Mouse (Mus musculus): ENCODE data around the gene Selenbp1.
"Not testable (repeated sequence)": the region's sequence is repeated elsewhere in the genome, so short reads cannot be mapped to it uniquely, and the experiment has no call there.

Gene Selenbp1

DNA sequence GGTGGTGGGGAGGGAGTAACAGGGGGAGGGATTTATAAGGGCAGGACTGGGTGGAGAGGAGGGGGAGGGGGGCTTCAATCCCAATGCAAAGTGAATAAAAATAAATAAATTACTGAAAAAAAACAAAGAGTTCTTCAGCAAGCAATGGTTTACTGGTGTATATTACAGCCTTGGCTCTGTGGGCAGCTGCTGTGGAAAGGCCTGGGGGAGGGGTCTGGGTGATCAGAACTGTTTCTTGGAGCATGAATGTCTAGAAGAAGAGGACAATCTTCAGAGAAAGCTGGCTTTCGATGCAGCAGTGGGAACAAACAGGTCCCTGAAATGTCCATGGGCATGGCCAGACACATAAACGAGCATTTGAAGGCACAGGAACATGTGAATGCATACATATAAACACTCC lies 577 bp upstream of the Selenbp1 start:
- in situ Hi-C loops (cut with MboI; ENCODE audit: low sequenced_read_pairs) = not testable (repeated sequence)

DNA sequence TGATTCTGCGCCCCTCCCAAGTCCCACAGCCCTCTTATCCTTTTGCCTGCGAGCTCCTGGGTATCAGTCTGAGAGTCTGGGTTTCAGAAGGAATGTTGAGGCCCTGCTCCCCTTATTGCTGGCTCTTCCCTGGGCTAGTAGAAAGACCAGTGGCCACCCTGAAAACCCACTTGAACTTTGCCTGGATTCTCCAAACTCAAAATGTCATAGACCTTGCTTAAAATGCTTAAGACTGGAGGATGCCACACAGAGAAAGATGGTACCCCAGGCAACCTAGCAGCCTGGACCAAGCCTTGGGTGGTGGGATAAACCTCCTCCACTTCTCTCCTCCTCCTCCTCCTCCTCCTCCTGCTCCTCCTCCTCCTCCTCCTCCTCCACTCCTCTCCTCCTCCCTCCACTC lies 748 bp downstream of the Selenbp1 start:
- in situ Hi-C loops (cut with MboI; ENCODE audit: low sequenced_read_pairs) = not testable (repeated sequence)

DNA sequence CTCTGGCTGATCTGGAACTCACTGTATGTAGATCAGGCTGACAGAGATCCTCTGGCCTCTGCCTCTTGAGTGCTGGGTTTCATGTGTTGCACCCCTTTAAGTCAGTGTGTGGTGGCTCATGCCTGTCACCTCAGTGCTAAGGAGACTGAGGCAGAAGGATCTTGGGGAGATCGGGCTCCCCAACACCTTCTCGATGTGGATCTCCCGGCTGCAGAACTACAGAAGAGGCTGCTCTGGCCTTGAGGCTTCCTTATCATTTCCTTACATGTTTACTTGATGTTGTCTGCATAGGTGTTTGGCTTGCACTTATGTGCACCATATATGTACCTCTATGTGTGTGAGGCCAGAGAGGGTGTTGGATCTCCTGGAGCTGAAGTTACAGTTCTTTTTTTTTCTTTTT lies 1.7 kb downstream of the Selenbp1 start:
- in situ Hi-C loops (cut with MboI; ENCODE audit: low sequenced_read_pairs) = not testable (repeated sequence)

DNA sequence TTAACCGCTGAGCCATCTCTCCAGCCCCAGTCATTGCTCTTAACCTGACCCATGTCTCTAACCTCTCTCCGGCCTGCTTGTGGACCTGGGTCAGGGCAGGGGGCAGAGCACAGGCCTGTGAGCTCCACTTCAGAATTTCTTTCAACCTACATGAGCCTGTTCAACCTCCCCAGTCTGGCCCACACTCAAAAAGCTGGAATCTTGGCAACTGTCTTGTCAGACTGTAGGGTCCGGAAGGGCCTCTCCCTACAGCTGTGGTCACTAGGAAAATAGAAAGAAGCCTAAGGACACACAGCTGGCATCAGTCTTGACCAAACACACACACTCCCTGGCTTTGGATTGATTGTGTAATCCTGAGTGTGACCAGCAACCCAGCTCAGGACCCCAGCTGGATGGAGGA lies 2.5 kb downstream of the Selenbp1 start:
- in situ Hi-C loops (cut with MboI; ENCODE audit: low sequenced_read_pairs) = not testable (repeated sequence)

DNA sequence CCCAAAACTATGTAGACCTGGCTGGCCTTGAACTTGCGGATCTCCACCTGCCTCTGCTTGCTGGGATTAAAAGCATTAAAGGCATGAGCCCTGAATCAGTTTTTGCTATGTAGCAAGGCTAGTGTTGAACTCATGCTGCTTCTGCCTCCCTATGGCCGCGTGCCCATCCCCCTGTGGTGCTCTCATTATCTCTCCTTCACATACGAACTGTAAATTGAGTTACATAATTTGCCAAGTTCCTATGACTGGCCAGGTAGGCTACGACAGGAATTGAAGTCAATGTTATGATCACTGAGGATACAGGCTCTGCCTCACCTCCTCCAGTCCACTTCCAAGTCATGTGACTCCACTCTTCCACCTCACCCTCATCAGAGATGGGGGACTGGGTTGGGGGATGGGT lies 3.3 kb downstream of the Selenbp1 start:
- in situ Hi-C loops (cut with MboI; ENCODE audit: low sequenced_read_pairs) = not testable (repeated sequence)

DNA sequence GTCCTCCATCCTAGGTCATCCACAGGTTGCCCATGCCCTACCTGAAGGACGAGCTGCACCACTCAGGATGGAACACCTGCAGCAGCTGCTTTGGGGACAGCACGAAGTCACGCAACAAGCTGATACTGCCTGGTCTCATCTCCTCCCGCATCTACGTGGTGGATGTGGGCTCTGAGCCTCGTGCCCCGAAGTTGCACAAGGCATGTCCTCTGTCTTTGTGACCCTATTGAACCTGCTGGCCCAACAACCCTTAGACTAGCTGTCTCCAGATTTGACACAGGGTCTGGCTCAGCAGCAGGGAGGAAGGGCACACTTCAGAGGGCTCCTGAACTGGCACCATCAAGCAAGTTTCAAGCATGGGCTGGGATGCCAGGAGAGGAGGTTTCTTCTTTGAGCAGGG lies 4.3 kb downstream of the Selenbp1 start:
- in situ Hi-C loops (cut with MboI; ENCODE audit: low sequenced_read_pairs) = not testable (repeated sequence)

DNA sequence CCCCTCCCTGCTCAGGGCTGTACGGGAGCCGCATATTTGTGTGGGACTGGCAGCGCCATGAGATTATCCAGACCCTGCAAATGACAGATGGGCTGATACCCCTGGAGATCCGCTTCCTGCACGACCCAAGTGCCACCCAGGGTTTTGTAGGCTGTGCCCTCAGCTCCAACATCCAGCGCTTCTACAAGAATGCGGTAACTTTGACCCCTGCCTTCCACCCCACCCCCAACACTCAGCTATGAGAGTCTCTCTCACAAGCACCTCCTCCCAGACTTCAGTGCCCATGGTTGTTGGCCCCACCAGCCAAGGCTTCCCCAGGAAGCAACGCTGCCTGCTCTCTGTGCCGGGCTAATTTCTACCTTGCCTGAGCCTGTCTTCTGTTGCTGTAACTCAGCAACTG lies 7.2 kb downstream of the Selenbp1 start:
- in situ Hi-C loops (cut with MboI; ENCODE audit: low sequenced_read_pairs) = not testable (repeated sequence)

DNA sequence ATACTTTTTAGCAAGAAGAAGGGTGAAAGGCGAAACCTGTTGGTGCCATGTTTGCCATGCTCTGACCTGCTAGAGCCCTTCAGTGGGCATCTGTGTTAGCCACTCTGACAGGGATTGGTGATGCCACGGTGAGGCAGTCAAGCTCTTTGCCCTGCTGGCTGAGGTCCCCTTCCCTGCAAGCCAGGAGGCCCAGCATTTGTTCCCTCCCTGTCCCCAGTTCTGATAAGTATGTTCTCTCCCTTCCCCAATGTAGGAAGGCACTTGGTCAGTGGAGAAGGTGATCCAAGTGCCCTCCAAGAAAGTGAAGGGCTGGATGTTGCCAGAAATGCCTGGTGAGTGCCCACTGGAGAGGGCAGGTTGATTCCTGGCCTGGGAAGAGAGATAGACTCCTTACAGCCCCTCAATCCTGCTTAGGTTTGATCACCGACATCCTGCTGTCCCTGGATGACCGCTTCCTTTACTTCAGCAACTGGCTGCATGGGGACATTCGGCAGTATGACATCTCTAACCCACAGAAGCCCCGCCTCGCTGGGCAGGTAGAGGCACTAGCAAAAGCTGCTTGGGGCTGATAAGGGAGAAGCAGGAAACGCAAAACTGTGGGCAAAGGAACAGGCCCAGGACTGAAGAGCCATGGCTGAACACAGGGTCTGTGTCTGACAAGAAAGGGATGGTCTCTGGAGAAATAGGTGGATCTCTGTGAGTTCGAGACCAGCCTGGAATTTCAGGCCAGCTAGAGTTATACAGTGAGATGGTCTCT lies 9.5 kb downstream of the Selenbp1 start:
- in situ Hi-C loops (cut with MboI; ENCODE audit: low sequenced_read_pairs) = not testable (repeated sequence)

DNA sequence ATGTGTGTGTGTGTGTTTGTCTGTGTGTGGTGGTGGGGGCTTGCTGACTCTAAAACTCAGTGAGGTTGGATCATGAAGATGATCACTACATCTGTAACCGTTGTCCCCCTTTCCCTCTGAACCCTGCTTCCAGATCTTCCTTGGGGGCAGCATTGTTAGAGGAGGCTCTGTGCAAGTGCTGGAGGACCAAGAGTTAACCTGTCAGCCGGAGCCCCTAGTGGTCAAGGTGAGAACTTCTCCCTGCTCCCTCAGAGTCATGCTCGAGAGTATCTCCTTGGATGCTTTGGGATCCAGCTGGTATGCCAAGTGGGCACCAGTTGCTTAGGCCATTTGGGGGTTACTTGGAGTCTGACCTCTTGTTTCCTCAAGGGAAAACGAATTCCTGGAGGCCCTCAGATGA lies 10.8 kb downstream of the Selenbp1 start:
- in situ Hi-C loops (cut with MboI; ENCODE audit: low sequenced_read_pairs) = not testable (repeated sequence)

DNA sequence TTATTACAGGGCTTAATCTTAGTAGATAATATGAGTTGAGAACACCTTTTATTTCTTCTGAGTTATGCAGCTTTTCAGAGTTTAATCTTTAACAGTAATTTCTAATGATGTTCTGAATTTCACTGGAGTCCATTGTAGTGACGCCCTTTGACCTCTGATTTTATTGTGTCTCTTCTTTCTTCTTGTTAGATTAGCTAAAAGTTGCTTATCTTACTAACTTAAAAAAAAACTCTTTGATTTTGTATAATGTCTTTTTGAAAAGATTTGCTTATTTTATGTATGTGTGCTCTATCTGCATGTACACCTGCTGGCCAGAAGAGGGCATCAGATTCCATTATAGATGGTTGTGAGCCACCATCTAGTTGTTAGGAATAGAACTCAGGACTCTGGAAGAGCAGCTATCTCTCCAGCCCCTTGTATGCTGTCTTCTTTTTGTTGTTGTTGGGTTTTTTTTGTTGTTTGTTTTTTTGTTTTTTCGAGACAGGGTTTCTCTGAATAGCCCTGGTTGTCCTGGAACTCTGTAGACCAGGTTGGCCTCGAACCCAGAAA lies 15.3 kb downstream of the Selenbp1 start:
- in situ Hi-C loops (cut with MboI; ENCODE audit: low sequenced_read_pairs) = no loop called here

DNA sequence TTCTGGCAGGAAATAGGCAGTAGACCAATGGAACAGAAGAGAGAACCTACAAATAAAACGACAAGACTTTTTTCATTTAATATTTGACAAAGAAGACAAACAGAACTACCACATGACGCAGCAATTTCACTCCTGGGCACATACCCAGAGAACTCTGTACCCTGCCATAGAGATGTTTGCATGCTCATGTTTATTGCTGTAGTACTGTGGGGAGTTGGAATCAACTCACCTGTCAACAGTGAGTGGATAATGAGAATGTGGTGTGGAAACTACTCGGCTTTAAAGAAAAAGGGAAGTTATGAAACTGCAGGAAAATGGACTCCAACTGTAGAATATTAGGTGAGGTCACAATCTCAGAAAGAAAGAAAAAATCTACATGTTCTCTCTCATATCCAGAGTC lies 16.8 kb downstream of the Selenbp1 start:
- in situ Hi-C loops (cut with MboI; ENCODE audit: low sequenced_read_pairs) = no loop called here

DNA sequence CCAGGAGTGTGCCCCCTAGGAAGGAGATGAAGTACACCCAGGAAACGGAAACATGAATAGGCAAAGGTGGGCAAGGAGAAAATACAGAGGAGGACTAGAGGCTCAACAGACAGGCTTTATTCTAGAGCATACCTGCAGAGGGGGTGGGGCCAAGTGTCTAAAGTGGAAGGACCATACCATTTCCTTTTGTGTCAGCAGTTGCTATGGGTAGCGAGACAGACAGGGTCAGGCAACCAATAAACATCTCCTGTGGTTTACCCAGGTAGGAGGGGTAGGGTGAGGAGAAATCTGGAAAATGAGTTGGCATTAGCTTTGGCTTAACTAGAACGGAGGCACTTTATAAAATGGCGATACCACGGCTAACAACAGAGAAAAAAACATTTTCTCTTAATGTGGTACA lies 19.9 kb downstream of the Selenbp1 start:
- in situ Hi-C loops (cut with MboI; ENCODE audit: low sequenced_read_pairs) = no loop called here

DNA sequence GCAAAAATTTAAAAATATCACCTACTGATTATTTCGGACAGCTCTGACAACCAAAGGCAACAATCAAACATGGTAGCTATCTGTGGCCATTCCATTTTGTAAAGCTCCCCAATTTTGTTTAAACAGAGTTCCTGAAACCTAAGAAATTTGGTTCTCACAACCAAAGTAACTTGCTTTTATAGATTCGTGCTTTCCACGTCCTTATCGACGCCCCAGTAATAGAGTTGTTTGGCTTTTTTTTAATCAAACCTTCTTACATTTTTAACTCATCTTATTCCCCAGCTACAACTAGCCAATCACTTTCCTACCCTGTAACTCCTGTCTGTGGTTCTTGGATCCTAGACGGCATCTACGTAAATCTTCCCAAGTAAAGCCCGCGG lies 20.5 kb downstream of the Selenbp1 start:
- in situ Hi-C loops (cut with MboI; ENCODE audit: low sequenced_read_pairs) = no loop called here

DNA sequence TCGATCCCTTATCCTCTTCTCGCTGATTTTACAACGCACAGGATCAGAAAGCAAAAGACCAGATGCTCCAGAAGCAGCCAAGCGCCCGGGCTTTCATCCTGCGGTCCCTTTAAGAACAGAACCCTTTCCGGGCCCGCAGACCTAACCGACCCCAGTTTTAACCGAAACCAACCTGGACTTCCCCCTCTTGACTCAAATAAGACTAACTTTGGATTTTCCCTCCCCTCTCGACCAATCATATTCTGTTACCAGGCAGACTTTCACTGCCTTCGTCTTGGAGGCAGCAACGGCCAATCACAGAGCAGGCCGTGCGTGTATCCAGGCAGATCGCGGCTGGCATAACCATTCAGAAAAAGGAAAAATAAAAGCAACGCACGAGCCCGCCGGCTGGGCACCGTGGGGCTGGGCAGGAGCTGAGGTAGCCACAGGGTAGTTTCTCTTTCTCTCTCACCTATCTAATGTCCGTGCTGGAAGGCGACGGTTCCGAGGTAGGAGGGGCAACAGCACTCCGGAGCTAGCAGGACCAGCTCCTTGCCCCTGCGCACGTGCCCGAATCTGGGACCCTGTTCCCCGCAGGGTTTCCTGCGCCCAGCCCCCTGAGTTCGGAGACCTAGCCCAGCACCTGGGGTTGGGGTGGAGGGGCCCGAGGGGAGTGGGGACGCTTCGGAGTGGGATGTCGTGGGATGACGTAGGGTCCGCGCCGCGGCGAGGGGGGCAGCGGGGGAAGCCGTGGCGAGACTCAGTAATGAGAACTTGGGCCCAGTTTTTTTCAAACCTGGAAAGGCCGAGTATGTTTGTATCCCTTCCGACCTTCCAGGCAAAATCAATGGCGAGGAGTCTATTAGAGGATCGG lies 21.1 kb downstream of the Selenbp1 start, which contains the start of gene Rfx5:
TSS of gene Rfx5 (plus strand) at position 312 of the 853 bp plus-strand sequence.
- in situ Hi-C loops (cut with MboI; ENCODE audit: low sequenced_read_pairs) = no loop called here

DNA sequence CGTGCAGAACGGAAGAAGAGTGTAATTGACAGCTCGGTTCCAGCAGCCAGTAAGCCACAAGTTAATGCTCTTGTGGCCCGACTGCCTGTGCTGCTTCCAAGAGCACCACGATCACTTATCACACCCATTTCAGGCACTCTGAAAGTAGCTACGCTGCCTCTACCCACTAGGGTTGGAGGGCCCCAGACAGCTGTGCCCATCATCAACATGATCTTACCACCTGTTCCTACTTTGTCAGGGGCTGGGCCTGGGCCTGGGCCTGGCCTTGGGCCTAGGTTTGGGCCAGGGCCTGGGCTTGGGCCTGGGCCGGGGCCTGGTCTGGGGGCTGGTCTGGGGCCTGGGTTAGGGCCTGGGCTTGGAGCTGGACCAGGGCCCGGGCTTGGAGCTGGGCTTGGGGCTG lies 25.4 kb downstream of the Selenbp1 start:
- in situ Hi-C loops (cut with MboI; ENCODE audit: low sequenced_read_pairs) = no loop called here

DNA sequence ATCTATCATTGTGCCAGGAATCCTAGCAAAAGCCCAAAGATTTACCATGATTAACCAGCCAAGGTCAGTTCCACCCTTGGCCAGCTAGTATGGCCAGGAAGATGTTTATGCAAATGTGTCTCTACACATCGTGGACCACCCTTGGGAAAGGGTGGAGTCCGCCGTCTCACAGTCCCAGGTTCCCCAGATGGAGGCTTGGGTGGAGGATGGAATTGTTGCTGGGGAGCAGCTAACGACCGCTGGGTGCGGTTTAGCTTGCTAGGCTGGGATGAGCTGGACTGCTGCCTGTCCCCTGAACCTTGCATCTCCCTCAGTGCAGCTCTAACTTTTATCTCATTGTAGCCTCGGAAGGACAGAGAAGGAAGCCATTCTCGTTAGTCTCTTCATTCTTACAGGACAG lies 27.0 kb downstream of the Selenbp1 start:
- in situ Hi-C loops (cut with MboI; ENCODE audit: low sequenced_read_pairs) = no loop called here

DNA sequence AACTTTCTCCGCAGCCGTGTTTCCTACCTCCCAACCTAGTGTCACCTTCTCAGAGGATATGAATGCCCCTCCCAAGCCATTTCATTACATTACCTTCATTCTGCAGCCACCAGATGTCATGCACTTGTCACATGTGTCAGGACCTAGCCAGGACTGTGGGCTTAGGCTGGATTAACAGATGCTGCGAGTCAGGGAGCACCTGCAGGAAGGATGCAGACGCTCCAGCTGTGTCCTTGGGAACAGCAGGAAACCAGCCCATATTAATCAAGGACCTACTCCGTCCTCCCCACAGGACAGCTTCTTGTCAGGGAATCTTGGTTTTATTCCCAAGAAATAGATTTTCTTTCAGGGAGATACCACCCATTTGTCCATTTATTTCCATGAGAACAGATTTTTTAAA lies 27.5 kb downstream of the Selenbp1 start:
- in situ Hi-C loops (cut with MboI; ENCODE audit: low sequenced_read_pairs) = no loop called here

DNA sequence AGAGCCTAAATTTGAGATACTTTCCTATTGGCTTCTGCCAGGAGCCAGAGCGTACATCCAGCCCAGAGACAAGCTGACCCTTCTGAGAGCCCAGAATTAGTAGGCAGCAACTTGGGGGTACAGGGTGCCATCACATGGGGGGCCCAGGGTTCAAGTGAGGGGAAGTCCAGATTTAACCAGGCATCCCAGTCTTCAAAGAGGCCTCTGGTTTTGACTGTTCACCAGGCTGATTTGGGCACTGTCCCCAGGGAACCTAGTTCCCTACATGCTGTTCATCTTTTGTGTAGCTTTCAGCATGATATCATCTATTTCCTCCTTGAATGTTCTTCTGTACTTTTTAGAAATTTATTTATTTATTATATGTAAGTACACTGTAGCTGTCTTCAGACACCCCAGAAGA lies 32.1 kb downstream of the Selenbp1 start:
- in situ Hi-C loops (cut with MboI; ENCODE audit: low sequenced_read_pairs) = no loop called here

DNA sequence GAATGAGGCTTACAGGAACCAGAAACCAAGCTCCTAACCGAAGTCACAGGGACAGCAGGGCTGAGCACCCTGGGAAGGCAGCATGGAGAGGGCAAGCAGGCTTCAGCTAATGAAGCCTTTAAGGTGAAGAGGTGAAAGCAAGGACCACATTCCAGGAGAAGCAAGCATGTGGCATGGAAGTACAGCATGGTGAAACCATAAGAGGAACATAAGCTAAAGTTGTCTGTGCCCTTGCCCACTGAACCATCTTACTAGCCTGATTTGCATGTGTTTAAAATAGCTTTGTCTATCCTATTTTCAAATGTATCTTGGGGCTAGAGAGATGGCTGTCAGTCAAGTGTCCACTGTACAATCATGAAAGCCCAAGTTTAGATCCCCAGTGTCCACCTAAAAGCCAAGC lies 33.0 kb downstream of the Selenbp1 start:
- in situ Hi-C loops (cut with MboI; ENCODE audit: low sequenced_read_pairs) = no loop called here

DNA sequence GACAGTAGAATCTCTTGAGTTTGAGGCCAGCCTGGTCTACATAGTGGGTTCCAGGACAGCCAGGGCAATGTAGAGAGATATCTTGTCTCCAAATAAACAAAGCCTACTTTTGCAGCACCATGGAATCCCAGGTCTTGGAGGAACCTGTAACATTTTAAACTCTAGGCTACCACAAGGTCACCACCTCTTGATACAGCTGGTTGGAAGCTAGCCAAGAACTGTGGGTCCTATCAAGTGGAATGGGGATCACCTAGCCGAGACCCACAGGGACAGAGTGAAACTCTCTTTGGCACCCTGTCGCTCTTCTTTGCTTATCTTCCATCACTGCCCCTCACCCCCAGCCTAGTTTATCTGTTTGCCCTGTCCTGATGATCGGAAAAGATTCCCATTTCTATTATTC lies 39.7 kb downstream of the Selenbp1 start:
- in situ Hi-C loops (cut with MboI; ENCODE audit: low sequenced_read_pairs) = no loop called here

DNA sequence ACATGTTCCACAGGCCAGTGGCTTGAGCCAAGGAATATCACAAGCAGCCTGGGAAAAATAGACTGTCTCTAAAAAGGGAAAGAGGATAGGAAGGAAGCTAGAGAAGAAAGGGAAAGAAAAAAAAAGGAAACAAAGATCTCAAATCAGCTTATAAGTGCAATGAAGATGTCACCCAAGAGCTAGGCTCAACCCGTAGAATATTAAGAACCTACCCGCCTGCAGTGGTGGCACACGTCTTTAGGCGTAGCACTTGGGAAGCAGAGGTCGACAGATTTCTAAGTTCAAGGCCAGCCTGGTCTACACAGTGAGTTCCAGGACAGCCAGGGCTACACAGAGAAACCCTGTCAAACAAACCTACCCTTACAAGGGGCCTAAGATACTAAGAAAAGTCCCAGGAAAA lies 40.8 kb downstream of the Selenbp1 start:
- in situ Hi-C loops (cut with MboI; ENCODE audit: low sequenced_read_pairs) = no loop called here

DNA sequence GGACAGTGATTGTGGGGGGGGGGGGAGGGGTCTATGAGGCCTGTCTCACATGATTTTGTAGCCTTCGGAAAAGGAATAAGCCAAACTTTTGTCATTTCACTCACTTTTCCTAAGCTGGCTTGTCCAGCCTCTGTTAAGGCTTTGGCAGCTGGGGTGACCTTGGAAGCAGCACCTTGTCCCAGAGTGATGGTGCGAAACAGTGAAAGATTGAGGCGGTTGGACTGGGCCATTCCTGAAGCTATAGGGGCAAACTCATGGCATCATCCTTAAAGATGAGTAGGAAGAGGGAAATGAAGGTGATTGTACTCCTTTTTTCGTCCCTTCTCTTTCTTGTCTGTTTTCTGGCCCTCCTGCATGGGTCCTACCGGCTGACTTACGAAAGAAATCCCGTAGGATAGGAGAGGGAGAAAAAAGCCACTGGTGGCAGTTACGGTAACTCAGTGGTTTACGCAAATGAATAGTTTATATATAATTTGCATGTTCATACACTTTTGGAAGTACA lies 41.2 kb downstream of the Selenbp1 start:
- in situ Hi-C loops (cut with MboI; ENCODE audit: low sequenced_read_pairs) = no loop called here
